Mouse (Mus musculus) spleen, adult 2 months (tissue): ENCODE results near the gene Mia2.
"Not testable (repeated sequence)": the region's sequence is repeated elsewhere in the genome, so short reads cannot be mapped to it uniquely, and the experiment has no call there.

Experiments used
- CTCF ChIP-seq: fragments of 200-500 bp; IDR thresholded peaks from 2 replicates; pipeline ENCODE4 v1.5.1; 2011; ENCODE audit warnings: mild to moderate bottlenecking, inconsistent platforms; ENCODE audit not compliant: insufficient read depth, insufficient read length, insufficient replicate concordance; ENCODE audit errors: extremely low read depth
- POLR2A ChIP-seq: fragments of 200-500 bp; IDR thresholded peaks from 2 replicates; pipeline ENCODE4 v1.6.1; 2011; ENCODE audit warnings: low read depth, low read length, inconsistent platforms

- TF ChIP-seq CTCF, POLR2A: not testable (repeated sequence)
These were observed 145.4 kb downstream of the Mia2 start for GRCm38 (mm10) chr12:59241031-59241430.
